Mouse (Mus musculus): ENCODE data around the gene Icam2.

Gene Icam2

GRCm38 (mm10) chr11:106390757-106391156, 2.9 kb upstream of the Icam2 start:
- no peak for DNase-seq

GRCm38 (mm10) chr11:106389611-106390010, 1.7 kb upstream of the Icam2 start:
- peak; percentile 13 for DNase-seq

DNA sequence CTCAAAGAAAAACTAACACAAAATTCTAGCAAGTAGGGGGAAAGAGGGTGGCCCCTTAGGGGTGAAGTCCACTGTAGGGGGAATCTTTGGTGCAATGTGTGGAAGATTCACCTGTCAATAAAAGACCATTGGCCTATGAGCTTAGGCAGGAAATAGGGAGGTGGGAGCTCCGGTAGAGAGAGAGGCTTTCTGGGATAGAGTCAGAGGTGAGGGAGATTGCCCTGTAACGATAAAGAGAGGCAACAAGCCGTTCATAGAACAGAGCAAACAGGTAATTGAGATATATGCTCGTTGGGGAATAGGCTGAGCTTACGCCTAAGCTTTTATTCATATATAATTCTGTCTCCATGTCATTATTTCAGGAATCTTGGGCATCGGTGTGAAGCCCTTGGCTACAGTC, 855 bp downstream of the Icam2 start:
- no peak for DNase-seq

DNA sequence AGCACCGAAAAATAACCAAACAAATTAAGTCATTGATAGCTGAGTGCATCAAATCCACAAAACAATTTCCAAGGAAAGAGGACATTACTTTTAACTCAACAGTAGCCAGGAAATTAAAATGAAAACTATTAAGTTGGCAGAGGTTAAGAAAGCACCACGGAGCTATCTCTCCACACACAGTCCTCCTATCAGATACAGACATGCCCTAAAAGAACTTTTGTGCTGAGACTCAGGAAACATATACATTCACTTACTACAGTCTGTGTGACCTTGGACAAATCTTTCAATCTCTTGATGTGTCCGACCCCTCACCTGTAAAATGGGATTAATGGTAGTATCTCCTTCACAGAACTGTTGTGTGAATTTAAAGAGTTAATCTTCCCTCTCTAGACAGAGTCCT, 1.5 kb downstream of the Icam2 start:
- DNase-seq: no peak

GRCm38 (mm10) chr11:106383051-106383790, 4.7 kb downstream of the Icam2 start:
- peak; percentile 9 for DNase-seq

- peak; percentile 15 for DNase-seq
These were observed 5.5 kb downstream of the Icam2 start for GRCm38 (mm10) chr11:106382424-106382823.

- no peak for DNase-seq
These were observed 6.0 kb downstream of the Icam2 start for GRCm38 (mm10) chr11:106381883-106382282.

DNA sequence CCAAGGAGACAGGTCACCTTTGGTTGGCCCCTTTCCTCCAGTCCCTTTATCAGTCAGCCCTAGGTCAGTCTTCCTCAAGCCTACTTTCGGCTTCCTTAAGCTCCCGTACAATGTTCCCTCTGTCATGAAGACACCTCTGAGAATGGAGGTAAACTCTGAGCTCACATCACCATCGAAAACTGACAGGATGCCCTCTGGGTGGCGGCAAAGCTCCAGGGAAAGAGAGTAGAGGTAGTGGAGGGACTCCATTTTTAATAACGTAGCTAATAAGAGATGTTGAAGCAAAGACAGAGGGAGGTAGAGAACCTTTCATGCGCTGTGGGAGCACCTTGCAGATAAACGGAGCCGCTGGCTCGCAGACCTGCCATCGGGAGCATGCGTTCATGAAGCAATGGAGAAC, 6.9 kb downstream of the Icam2 start:
- DNase-seq: no peak

DNA sequence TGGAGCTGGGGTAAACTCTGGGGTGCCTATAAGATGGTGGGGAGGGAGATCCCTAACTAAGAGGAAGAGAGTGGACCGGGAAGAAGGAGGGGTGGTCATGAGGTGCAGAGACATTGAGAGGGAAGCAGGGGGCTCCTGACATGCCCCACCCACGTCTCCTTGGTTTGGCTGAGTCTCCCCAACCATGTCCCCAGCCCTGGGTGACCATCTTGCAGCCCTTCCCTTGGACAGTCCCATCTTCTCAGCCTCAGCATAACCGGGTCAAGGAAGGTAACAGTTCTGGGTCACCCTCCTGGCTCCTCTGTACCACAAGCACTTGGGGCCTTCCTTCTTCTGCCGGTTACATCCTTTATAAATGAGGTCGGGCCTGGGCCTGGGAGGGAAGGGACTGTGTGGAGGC, 12.9 kb downstream of the Icam2 start:
- DNase-seq: no peak

DNA sequence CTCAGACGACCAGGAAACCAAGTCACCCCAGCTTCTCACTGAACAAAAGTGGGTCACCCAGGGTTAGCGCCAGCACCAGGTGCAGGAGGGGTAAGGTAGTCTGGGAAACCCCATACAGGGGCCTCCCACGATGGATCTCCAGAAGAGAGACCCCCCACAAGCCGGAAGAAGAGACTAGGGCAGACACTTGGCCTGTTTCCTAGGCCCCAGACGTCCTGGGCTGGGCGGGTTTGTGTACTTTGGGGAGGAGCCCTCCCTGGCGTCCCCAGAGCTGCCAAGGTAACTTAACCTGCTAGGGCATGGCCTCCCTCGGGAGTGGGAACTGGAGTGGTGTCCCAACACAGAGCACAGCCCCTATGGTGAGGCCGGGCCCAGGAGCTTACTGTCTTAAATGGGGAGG, 13.3 kb downstream of the Icam2 start:
- no peak for DNase-seq

DNA sequence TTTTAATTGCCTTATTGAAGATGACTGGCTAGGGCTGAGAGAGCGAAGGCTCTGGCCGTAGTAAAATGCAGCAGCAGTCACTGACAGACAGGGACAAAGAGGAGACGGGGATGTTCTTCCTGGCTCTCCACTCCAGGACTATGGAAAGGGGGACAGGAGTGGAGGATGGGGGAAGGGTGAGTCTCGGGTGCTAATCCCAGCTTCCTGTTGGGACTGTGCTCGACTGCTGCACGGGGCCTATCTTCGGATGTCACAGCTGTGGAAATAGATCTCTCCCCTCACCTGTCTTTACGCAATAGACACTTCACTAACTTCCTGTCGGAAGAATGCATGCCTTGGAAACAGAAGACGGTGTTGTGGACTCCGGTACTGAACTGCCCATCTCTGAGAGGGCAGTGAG, 13.9 kb downstream of the Icam2 start:
- no peak for DNase-seq

GRCm38 (mm10) chr11:106366316-106366715, 21.6 kb downstream of the Icam2 start:
- DNase-seq: peak; percentile 75

DNA sequence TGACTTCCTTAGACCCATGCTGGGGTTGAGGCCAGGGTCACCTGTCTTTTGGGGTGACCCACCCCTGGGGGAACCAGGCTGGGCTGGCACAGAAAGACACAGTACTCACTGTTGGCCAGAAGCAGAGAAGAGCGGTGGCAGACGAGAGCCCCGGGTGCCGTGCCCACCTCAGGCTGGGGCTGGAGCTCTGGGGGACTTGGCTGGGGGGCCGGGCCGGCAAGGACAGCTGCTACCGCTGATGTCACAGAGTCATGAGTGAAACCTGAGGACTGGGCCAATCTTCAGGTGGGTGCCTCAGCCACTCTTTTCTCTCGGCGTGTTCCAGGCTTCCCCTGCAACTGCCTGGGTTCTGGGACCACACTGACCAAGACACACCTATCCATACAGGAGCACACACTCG, 22.5 kb downstream of the Icam2 start, which contains the start of gene Prr29:
Gene Prr29 (plus strand): TSS at position 107 of the 400 bp plus-strand sequence.
- no peak for DNase-seq

DNA sequence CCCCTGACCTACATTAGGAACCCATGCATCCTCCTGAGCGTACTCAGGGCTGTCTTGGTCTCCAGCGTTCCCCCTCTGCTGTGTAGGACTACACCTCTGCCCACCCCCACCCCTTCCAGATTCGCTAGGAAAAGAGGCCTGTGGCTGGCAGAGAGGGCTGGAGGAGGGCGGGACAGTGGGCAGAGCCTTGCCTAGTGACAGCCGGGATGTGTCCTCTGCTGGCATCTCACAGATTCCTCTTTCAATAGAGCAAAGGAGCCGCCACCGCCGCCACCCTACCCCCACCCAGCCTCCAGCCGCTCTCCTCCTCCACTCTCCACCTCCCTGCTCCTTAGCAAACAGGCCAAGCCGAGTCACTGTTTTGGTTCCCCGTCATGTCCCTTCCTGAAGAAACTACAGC, 23.2 kb downstream of the Icam2 start:
- no peak for DNase-seq

GRCm38 (mm10) chr11:106359350-106359749, 28.5 kb downstream of the Icam2 start:
- DNase-seq: no peak

DNA sequence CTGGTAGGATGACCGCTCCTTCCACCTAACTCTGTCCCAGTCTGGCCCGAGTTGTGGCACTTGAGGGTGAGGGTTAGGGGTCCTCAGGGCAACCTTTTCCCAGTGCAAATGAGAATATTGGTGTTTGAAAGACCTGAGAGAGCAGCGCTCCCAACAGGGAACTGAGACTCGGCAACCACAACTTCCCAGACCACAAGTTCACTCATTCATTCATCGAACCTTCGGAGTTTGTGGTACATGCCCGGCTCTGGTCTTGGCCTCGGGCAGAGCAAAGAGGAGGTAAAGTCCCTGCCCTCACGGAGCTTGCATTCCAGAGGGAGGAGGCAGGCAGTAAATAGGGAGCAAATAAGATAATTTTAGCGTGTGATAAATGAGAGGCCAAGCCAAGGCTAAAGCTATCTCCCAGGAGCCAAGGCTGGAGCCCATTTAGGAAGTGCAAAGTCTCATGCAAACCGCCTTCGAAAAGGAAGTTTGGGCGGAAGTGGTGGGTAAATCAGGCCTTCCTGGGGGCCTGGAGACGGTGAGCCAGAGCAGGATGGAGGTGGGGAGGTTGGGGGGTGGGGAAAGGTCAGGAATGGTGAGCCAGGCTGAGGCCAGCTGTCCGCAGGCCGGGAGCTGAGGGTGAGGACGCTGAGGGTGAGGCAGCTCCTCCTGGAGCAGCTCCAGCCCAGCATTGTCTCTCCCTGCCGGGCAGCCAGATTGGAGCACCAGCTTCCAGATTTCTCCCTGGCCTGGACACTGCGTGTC, 32.3 kb downstream of the Icam2 start:
- DNase-seq: no peak

DNA sequence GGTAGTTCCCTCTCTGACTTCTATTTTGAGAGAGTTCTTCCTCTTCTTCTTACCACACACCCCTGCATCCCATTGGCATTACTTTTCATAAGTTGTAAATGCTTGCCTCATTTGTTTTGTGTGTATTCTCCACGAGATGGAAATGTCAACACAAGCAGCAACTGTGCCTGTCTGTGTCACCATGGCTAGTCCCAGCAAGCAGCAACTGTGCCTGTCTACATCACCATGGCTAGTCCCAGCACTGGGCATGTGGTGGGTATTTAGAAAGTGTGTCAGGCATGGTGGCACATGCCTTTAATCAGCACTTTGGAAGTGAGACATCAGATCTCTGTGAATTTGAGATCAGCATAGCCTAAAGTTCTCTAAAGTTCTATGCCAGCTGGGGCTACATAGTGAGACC, 33.7 kb downstream of the Icam2 start:
- DNase-seq: no peak

- no peak for DNase-seq
These were observed 34.7 kb downstream of the Icam2 start, which contains the start of gene Scn4a for GRCm38 (mm10) chr11:106353188-106353587. Scn4a (minus strand) TSS chr11:106353288.

- no peak for DNase-seq
These were observed 35.9 kb downstream of the Icam2 start for GRCm38 (mm10) chr11:106351941-106352340.

DNA sequence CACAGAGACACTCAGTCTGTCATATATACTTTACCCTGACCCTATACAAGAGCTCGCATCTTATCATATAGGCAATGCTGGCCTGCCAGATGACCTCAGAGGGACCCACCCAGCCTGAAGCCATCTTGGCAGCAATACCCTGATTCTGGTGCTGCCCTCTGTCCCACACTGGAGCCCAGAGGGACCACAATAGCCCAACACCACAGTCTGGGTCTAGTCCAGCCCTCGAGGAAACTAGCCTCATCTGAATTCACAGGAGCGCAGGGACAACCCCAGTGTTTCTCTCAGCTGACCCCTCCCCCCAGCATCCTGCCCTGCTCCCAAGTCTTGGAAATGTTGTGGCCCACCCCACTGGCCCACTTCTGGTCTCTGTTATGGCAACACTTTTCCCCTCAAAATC, 36.6 kb downstream of the Icam2 start:
- no peak for DNase-seq

DNA sequence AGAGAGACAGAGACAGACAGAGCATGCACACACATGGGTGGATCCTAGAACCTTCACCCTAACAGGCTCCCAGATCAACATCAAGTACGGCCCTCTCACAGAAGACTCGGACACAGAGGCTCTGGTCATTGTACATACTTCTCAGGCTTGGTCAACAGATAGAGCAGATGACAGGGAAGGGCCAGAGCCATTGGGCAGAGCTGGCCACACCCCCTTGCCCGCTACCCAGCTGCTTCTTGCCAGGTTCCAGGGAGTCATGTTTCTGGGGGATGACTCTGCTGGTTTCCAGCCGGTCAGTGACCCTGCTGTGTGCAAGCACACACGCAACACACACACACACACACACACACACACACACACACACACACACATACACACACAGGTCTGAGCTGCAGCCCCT, 37.0 kb downstream of the Icam2 start:
- DNase-seq: no peak

DNA sequence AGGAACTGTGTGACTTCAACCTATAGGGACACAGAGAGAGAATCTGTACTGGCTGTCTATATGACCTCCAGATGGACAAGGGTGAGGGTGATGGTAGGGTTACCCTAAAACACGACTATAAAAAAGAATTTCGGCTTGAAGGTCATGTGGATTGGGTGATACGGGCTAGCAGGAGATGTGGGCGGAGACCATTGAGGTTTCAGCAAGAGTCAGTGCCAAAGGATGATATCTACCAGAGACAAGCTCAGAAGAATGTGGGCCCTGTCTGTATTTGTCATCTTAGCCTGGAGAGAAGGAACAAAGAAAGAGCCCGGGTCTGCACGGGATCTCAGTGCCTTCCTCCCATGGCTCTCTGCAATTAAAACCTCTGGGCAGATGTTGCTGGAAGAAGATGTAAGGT, 38.1 kb downstream of the Icam2 start:
- no peak for DNase-seq

DNA sequence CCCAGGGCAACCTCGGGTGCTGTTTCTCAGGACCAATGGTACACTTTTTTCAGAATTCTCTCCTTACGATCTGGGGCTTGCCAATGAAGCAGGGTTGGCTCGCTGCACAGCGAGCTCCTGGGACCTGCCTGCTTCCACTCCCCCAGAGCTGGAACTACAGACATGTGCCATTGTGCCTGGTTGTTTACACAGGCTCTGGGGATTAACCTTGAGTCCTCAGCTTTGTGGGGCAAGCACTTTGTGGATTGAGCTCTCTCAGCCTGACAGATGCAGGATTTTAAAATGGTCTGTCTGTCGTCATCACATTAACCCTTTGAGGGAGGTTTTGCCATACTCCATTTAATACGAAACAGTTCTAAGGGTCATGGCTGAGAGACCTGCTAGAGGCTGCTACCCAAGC, 43.0 kb downstream of the Icam2 start:
- no peak for DNase-seq

GRCm38 (mm10) chr11:106340990-106341520, 46.8 kb downstream of the Icam2 start:
- no peak for DNase-seq
